Mouse (Mus musculus): Measurements from ENCODE around the gene Mrpl24. TPM values are rescaled to one million over a fixed set of nuclear protein-coding genes. Genes with fewer than 3 reads are reported as not detected.

Gene Mrpl24
- polyA plus RNA-seq, 1 experiment = 114 TPM

GRCm38 (mm10) chr3:87913891-87914290 lies 5.4 kb upstream of the Mrpl24 start:
- H3K27me3 ChIP-seq (ENCODE audit: control insufficient read depth, insufficient read depth, insufficient read length) = no peaks in the 10 kb centered on the region
- no peak overlapping the region for H3K4me3 ChIP-seq
- H3K36me3 ChIP-seq (ENCODE audit: control insufficient read depth, insufficient read depth) = peaks cover 27% of the 10 kb centered on the region
- H3K4me2 ChIP-seq (ENCODE audit: low read depth) = no peak overlapping the region
- H3ac ChIP-seq (ENCODE audit: control insufficient read depth, insufficient read length) = no peak overlapping the region
- TF ChIP-seq REST (IDR thresholded peaks at IDR 0.05; ENCODE audit: insufficient read depth, insufficient read length) (no peak), POLR2AphosphoS2 (IDR thresholded peaks at IDR 0.05; ENCODE audit: insufficient read length, low read depth) (no peak), MAX (IDR thresholded peaks at IDR 0.05; ENCODE audit: low read depth) (no peak), MYOG (IDR thresholded peaks at IDR 0.05; ENCODE audit: control insufficient read depth in 1 of 3, insufficient read depth in 1 of 3, insufficient read length in 2 of 3, low read depth in 2 of 3) (no peak), TCF3 (IDR thresholded peaks at IDR 0.05; ENCODE audit: insufficient read length, low read depth) (no peak), SRF (IDR thresholded peaks at IDR 0.05; ENCODE audit: control insufficient read depth, insufficient read length, low read depth) (no peak), USF1 (IDR thresholded peaks at IDR 0.05; ENCODE audit: low read depth) (no peak), CEBPB (IDR thresholded peaks at IDR 0.05; ENCODE audit: insufficient read depth, poor library complexity, severe bottlenecking) (no peak), E2F4 (IDR thresholded peaks at IDR 0.05; ENCODE audit: insufficient read depth) (no peak), TCF12 (IDR thresholded peaks at IDR 0.05; ENCODE audit: insufficient read depth, poor library complexity, severe bottlenecking) (no peak), MYOD1 (IDR thresholded peaks at IDR 0.05; ENCODE audit: control insufficient read depth in 1 of 3, insufficient read length in 2 of 3, low read depth in 2 of 3) (no peak), POLR2A (IDR thresholded peaks at IDR 0.05; ENCODE audit: insufficient read length, low read depth) (no peak)
- H3K79me2 ChIP-seq (ENCODE audit: control insufficient read depth, insufficient read depth) = peaks cover 46% of the 10 kb centered on the region

- H3K4me2 ChIP-seq (ENCODE audit: low read depth) = no peak overlapping the region
- H3ac ChIP-seq (ENCODE audit: control insufficient read depth, insufficient read length) = no peak overlapping the region
- TF ChIP-seq MYOG (IDR thresholded peaks at IDR 0.05; ENCODE audit: control insufficient read depth in 1 of 3, insufficient read depth in 1 of 3, insufficient read length in 2 of 3, low read depth in 2 of 3) = no peak
- TF ChIP-seq SRF (IDR thresholded peaks at IDR 0.05; ENCODE audit: control insufficient read depth, insufficient read length, low read depth) = no peak
- no peak for TF ChIP-seq MYOD1 (IDR thresholded peaks at IDR 0.05; ENCODE audit: control insufficient read depth in 1 of 3, insufficient read length in 2 of 3, low read depth in 2 of 3)
- no peak for TF ChIP-seq REST (IDR thresholded peaks at IDR 0.05; ENCODE audit: insufficient read depth, insufficient read length)
- TF ChIP-seq CEBPB (IDR thresholded peaks at IDR 0.05; ENCODE audit: insufficient read depth, poor library complexity, severe bottlenecking) = no peak
- TF ChIP-seq USF1 (IDR thresholded peaks at IDR 0.05; ENCODE audit: low read depth) = no peak
- TF ChIP-seq E2F4 (IDR thresholded peaks at IDR 0.05; ENCODE audit: insufficient read depth) = no peak
- TF ChIP-seq POLR2A (IDR thresholded peaks at IDR 0.05; ENCODE audit: insufficient read length, low read depth) = no peak
- TF ChIP-seq MAX (IDR thresholded peaks at IDR 0.05; ENCODE audit: low read depth) = no peak
- no peak for TF ChIP-seq TCF3 (IDR thresholded peaks at IDR 0.05; ENCODE audit: insufficient read length, low read depth)
- no peak for TF ChIP-seq TCF12 (IDR thresholded peaks at IDR 0.05; ENCODE audit: insufficient read depth, poor library complexity, severe bottlenecking)
- TF ChIP-seq POLR2AphosphoS2 (IDR thresholded peaks at IDR 0.05; ENCODE audit: insufficient read length, low read depth) = no peak
- H3K79me2 ChIP-seq (ENCODE audit: control insufficient read depth, insufficient read depth) = peaks cover 30% of the 10 kb centered on the region
- H3K27me3 ChIP-seq (ENCODE audit: control insufficient read depth, insufficient read depth, insufficient read length) = no peaks in the 10 kb centered on the region
- no peak overlapping the region for H3K4me3 ChIP-seq
- H3K36me3 ChIP-seq (ENCODE audit: control insufficient read depth, insufficient read depth) = peaks cover 30% of the 10 kb centered on the region
Observed at GRCm38 (mm10) chr3:87916990-87917389, 2.3 kb upstream of the Mrpl24 start.

DNA sequence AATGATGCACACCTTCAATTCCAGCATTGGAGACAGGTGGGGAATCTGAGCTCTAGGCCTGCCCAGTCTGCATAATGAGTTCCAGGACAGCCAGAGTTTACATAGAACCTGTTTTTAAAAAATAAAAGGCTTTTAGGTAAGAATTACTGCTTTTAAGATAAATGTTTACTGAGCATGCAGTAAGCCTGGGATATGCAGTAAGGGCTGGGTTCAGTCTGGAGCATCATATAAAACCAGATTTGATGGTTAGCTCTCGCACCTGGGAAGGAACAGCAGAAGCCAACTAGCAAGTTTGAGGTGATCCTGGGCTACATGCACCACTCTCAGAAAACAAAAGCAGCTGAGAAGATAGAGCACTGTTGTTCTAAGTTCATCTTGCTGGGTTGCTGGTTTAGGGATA lies 755 bp upstream of the Mrpl24 start:
- no peak overlapping the region for H3K4me2 ChIP-seq (ENCODE audit: low read depth)
- no peak overlapping the region for H3ac ChIP-seq (ENCODE audit: control insufficient read depth, insufficient read length)
- H3K79me2 ChIP-seq (ENCODE audit: control insufficient read depth, insufficient read depth) = peaks cover 15% of the 10 kb centered on the region
- no peak overlapping the region for H3K4me3 ChIP-seq
- TF ChIP-seq SRF (IDR thresholded peaks at IDR 0.05; ENCODE audit: control insufficient read depth, insufficient read length, low read depth) (no peak), E2F4 (IDR thresholded peaks at IDR 0.05; ENCODE audit: insufficient read depth) (no peak), REST (IDR thresholded peaks at IDR 0.05; ENCODE audit: insufficient read depth, insufficient read length) (no peak), USF1 (IDR thresholded peaks at IDR 0.05; ENCODE audit: low read depth) (no peak), CEBPB (IDR thresholded peaks at IDR 0.05; ENCODE audit: insufficient read depth, poor library complexity, severe bottlenecking) (no peak), POLR2A (IDR thresholded peaks at IDR 0.05; ENCODE audit: insufficient read length, low read depth) (no peak)
- H3K27me3 ChIP-seq (ENCODE audit: control insufficient read depth, insufficient read depth, insufficient read length) = no peaks in the 10 kb centered on the region
- H3K36me3 ChIP-seq (ENCODE audit: control insufficient read depth, insufficient read depth) = peaks cover 35% of the 10 kb centered on the region

- Histone ChIP-seq H3K4me3 (peak overlapping the region; percentile 46), H3K79me2 (ENCODE audit: control insufficient read depth, insufficient read depth) (peaks cover 15% of the 10 kb centered on the region), H3K4me2 (ENCODE audit: low read depth) (peak overlapping the region; percentile 100), H3K36me3 (ENCODE audit: control insufficient read depth, insufficient read depth) (peaks cover 40% of the 10 kb centered on the region), H3ac (ENCODE audit: control insufficient read depth, insufficient read length) (peak overlapping the region; percentile 48), H3K27me3 (ENCODE audit: control insufficient read depth, insufficient read depth, insufficient read length) (no peaks in the 10 kb centered on the region)
- no peak for TF ChIP-seq USF1 (IDR thresholded peaks at IDR 0.05; ENCODE audit: low read depth)
- TF ChIP-seq MAX (IDR thresholded peaks at IDR 0.05; ENCODE audit: low read depth) = no peak
- TF ChIP-seq POLR2AphosphoS2 (IDR thresholded peaks at IDR 0.05; ENCODE audit: insufficient read length, low read depth) = no peak
- TF ChIP-seq POLR2A (IDR thresholded peaks at IDR 0.05; ENCODE audit: insufficient read length, low read depth) = no peak
- TF ChIP-seq TCF12 (IDR thresholded peaks at IDR 0.05; ENCODE audit: insufficient read depth, poor library complexity, severe bottlenecking) = no peak
- no peak for TF ChIP-seq SRF (IDR thresholded peaks at IDR 0.05; ENCODE audit: control insufficient read depth, insufficient read length, low read depth)
- no peak for TF ChIP-seq E2F4 (IDR thresholded peaks at IDR 0.05; ENCODE audit: insufficient read depth)
- no peak for TF ChIP-seq REST (IDR thresholded peaks at IDR 0.05; ENCODE audit: insufficient read depth, insufficient read length)
- no peak for TF ChIP-seq MYOD1 (IDR thresholded peaks at IDR 0.05; ENCODE audit: control insufficient read depth in 1 of 3, insufficient read length in 2 of 3, low read depth in 2 of 3)
- no peak for TF ChIP-seq MYOG (IDR thresholded peaks at IDR 0.05; ENCODE audit: control insufficient read depth in 1 of 3, insufficient read depth in 1 of 3, insufficient read length in 2 of 3, low read depth in 2 of 3)
- TF ChIP-seq CEBPB (IDR thresholded peaks at IDR 0.05; ENCODE audit: insufficient read depth, poor library complexity, severe bottlenecking) = no peak
- no peak for TF ChIP-seq TCF3 (IDR thresholded peaks at IDR 0.05; ENCODE audit: insufficient read length, low read depth)
Observed at GRCm38 (mm10) chr3:87920270-87920943, 1.1 kb downstream of the Mrpl24 start.

Data from myocyte (in vitro differentiated cells).